Mouse (Mus musculus) heart, embryonic 14.5 days (tissue): Measurements from ENCODE around the gene Actn2. TPM values are rescaled to one million over a fixed set of nuclear protein-coding genes. Genes with fewer than 3 reads are reported as not detected.

Source experiments
- ATAC-seq: fragments of 200-750 bp; cut with Nextera tagmentation; 2 replicates; pipeline ENCODE4 v1.8.0; 2017; ENCODE audit warnings: low read depth, moderate TSS enrichment; ENCODE audit not compliant: insufficient number of reproducible peaks, insufficient read depth, low FRiP score
- H3K27ac ChIP-seq, 2 experiments: fragments of 200-500 bp in 1 of 2; fragments of 300-500 bp in 1 of 2; sonication (generic) in 1 of 2; replicated peaks in 1 of 2; 2 replicates each; pipeline ENCODE4 v1.5.1; 2012 to 2014; ENCODE audit warnings: low read depth in 2 of 2, low read length in 2 of 2, control low read depth in 1 of 2, mild to moderate bottlenecking in 1 of 2, mixed read lengths in 1 of 2; ENCODE audit not compliant: control insufficient read depth in 1 of 2, insufficient read depth in 1 of 2
- H3K27me3 ChIP-seq: fragments of 300-500 bp; sonication (generic); 2 replicates; pipeline ENCODE4 v1.6.1; 2014; ENCODE audit warnings: mild to moderate bottlenecking, low read length, control low read depth; ENCODE audit not compliant: control insufficient read depth, insufficient read depth
- H3K36me3 ChIP-seq: fragments of 300-500 bp; sonication (generic); 2 replicates; pipeline ENCODE4 v1.6.1; 2014; ENCODE audit warnings: mild to moderate bottlenecking, control low read depth, low read length, mixed read lengths; ENCODE audit not compliant: control insufficient read depth, insufficient read depth
- H3K4me1 ChIP-seq, 2 experiments: fragments of 200-500 bp in 1 of 2; fragments of 300-500 bp in 1 of 2; sonication (generic) in 1 of 2; 2 replicates each; pipeline ENCODE4 v1.6.1; 2012 to 2014; ENCODE audit warnings: low read length in 2 of 2, control low read depth in 1 of 2, mixed read lengths in 1 of 2; ENCODE audit not compliant: control insufficient read depth in 2 of 2, insufficient read depth in 2 of 2
- H3K4me2 ChIP-seq: fragments of 300-500 bp; sonication (generic); 2 replicates; pipeline ENCODE4 v1.6.1; 2014; ENCODE audit warnings: mild to moderate bottlenecking, low read length
- H3K4me3 ChIP-seq, 2 experiments: fragments of 200-500 bp in 1 of 2; fragments of 300-500 bp in 1 of 2; sonication (generic) in 1 of 2; 2 replicates each; pipeline ENCODE4 v1.5.1; 2012 to 2014; ENCODE audit warnings: low read length in 2 of 2, mild to moderate bottlenecking in 2 of 2, control low read depth in 1 of 2, low read depth in 1 of 2, moderate library complexity in 1 of 2; ENCODE audit not compliant: control insufficient read depth in 1 of 2, insufficient read depth in 1 of 2
- H3K9ac ChIP-seq: fragments of 300-500 bp; sonication (generic); 2 replicates; pipeline ENCODE4 v1.6.1; 2014; ENCODE audit warnings: mild to moderate bottlenecking, low read length
- H3K9me3 ChIP-seq: fragments of 300-500 bp; sonication (generic); 2 replicates; pipeline ENCODE4 v1.6.1; 2016; ENCODE audit warnings: low read length, control low read depth; ENCODE audit not compliant: control insufficient read depth
- WGBS: fragments of 180-500 bp; shearing (Covaris S2); extraction: QIAGEN DNeasy Blood & Tissue Kit; methylation state at CpG from one replicate; pipeline ENCODE4 v1.1.7; 2014; 5-methylcytosine and 5-hydroxymethylcytosine counted together
- polyA plus RNA-seq: library from polyadenylated mRNA; unstranded; fragments of >200 nt; fragmentation: Nextera tagmentation; extraction: Ambion mirVana; gene quantifications from 2 replicates; pipeline ENCODE4 v1.2.1, GENCODE M21; 2014

The Actn2 gene
- polyA plus RNA-seq, 1 experiment from 2014 or later: 1,376 TPM

DNA sequence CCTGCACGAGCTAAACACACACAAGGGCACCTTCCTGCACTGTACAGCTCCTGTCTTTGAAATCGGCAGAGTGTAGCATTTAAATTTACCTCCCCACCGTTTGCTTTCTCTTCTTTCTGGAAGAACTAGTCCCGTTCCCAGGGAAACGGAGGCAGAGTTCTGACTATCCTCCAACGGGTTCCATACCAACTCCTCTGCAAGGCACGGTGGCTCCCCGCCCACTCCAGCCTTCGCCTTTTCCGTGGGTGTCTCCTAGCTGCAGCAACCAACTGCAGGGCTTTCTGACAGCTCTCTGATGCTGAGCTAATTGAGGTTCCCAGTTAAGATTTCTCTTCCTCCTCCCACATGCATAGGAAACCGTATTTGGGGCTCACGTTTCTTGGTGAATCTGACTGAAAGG, 6.5 kb downstream of the Actn2 start:
- peak overlapping the region in 1 of 2 experiments; percentile 19; a peak in 2 of 4 replicates for H3K4me3 ChIP-seq
- peak overlapping the region; percentile 72 for H3K9ac ChIP-seq
- H3K9me3 ChIP-seq: no peaks in the 10 kb centered on the region
- no peaks in the 10 kb centered on the region for H3K27me3 ChIP-seq
- H3K27ac ChIP-seq: peak overlapping the region; percentile 46 to 68
- no peak for ATAC-seq
- peaks cover 58% of the 10 kb centered on the region for H3K36me3 ChIP-seq
- peak overlapping the region; percentile 81 for H3K4me2 ChIP-seq
- H3K4me1 ChIP-seq: peaks cover 14 to 50% of the 10 kb centered on the region in 2 experiments
- WGBS: 36% methylated on average over 12 of the region's 12 CpGs

DNA sequence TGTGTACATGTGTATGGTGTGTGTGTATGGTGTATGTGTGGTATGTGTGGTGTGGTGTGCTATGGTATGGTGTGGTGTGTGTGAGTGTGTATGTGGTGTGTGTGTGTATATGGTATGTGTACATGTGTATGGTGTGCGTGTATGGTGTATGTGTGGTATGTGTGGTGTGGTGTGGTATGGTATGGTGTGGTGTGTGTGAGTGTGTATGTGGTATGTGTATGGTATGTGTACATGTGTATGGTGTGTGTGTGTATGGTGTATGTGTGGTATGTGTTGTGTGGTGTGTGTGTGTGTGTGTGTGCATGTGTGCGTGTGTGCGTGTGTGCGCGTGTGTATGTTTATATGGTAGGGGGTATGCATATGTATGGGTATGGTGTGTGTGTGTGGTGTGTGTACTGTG, 9.0 kb downstream of the Actn2 start:
- Histone ChIP-seq H3K4me1 (peaks cover 27 to 70% of the 10 kb centered on the region in 2 experiments), H3K4me2 (0 out of 2 replicates have a peak overlapping the region, but pooled peaks have one; percentile 31), H3K27me3 (no peaks in the 10 kb centered on the region), H3K9me3 (no peaks in the 10 kb centered on the region), H3K27ac (no peak overlapping the region), H3K36me3 (peaks cover 70% of the 10 kb centered on the region), H3K9ac (no peak overlapping the region), H3K4me3 (no peak overlapping the region)
- WGBS: 94% methylated on average over 5 of the region's 5 CpGs
- ATAC-seq: no peak

DNA sequence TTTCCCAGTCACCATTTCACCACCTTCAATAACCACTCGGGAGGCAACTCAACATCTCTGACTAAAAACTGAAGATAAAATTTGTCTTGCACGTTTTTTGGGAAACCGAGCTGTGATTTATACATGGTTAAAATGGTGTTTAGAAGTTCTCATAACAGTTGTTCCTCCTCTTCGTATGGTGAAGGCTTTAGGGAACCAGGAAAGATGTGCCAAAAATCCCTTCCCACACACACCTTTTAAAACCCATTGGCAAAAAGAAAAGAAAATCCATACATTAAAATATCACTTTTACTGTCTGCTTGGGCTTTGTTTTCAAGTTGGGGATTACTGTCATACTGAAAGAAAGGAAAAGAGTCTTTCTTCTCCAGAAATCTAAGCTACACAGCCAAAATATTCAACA, 12.2 kb downstream of the Actn2 start:
- no peaks in the 10 kb centered on the region for H3K27me3 ChIP-seq
- no peaks in the 10 kb centered on the region for H3K9me3 ChIP-seq
- WGBS: 71% methylated on average over 4 of the region's 4 CpGs
- ATAC-seq: no peak
- H3K4me1 ChIP-seq: peaks cover 34 to 71% of the 10 kb centered on the region in 2 experiments
- peak overlapping the region in 1 of 2 experiments; percentile 79; a peak in 1 of 4 replicates for H3K27ac ChIP-seq
- H3K9ac ChIP-seq: 0 out of 2 replicates have a peak overlapping the region, but pooled peaks have one; percentile 44
- H3K36me3 ChIP-seq: peaks cover 60% of the 10 kb centered on the region
- H3K4me2 ChIP-seq: no peak overlapping the region
- H3K4me3 ChIP-seq: no peak overlapping the region

DNA sequence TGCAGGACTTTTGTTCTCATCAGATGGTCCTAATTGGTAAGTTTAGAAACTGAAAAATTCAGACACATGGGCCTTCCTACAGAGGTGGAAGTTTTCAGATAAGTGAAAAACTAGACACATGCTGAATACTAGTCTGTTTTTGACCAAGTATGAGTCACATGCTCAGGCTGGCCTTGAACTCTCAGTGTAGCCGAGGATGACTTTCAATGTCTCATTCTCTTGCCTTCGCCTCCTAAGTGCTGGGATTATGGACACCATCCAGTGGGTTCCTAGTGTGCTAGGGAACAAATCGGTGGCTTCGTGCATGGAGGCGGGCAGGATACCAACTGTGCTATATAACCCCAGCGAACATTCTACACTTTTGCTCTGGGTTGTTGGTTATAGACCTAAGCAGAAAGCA, 13.0 kb downstream of the Actn2 start:
- H3K27ac ChIP-seq: peak overlapping the region; percentile 75 to 79
- H3K4me1 ChIP-seq: peaks cover 39 to 70% of the 10 kb centered on the region in 2 experiments
- 66% methylated on average over 6 of the region's 6 CpGs for WGBS
- peak overlapping the region; percentile 30 for H3K4me2 ChIP-seq
- H3K27me3 ChIP-seq: no peaks in the 10 kb centered on the region
- peak overlapping the region; percentile 44 for H3K9ac ChIP-seq
- H3K4me3 ChIP-seq: no peak overlapping the region
- ATAC-seq: no peak
- H3K9me3 ChIP-seq: no peaks in the 10 kb centered on the region
- H3K36me3 ChIP-seq: peaks cover 53% of the 10 kb centered on the region

DNA sequence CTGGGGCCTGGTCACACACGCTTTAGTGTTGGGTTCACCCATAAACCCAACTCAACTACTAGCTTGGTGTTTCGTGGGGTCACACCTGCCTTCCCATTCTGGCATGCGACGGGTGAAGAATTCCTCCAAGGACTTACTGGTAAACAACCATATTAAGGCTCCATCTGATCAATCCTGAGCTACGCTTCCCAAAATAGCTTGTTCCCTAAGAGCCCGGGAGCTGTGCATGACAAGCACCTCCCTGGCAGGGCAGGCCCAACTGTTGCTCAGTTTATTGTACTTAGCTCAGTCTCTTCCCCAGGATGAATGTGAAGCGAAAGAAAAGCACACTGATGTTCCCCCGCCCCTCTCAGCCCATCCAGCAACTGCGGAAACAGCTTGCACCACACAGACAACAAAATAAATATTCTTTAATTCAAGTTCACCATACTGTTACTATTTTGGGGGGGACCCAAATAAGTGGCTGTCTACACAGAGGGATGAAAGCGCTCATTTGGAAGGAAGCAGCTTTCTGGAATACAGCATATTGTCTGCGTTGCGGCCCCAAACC, 17.4 kb downstream of the Actn2 start:
- WGBS: 43% methylated on average over 12 of the region's 12 CpGs
- Histone ChIP-seq H3K4me1 (peaks cover 57 to 85% of the 10 kb centered on the region in 2 experiments), H3K9ac (peak overlapping the region; percentile 67), H3K4me2 (peak overlapping the region; percentile 37), H3K9me3 (no peaks in the 10 kb centered on the region), H3K27ac (peak overlapping the region; percentile 92 to 94), H3K4me3 (no peak overlapping the region), H3K27me3 (no peaks in the 10 kb centered on the region), H3K36me3 (peaks cover 45% of the 10 kb centered on the region)
- no peak for ATAC-seq

DNA sequence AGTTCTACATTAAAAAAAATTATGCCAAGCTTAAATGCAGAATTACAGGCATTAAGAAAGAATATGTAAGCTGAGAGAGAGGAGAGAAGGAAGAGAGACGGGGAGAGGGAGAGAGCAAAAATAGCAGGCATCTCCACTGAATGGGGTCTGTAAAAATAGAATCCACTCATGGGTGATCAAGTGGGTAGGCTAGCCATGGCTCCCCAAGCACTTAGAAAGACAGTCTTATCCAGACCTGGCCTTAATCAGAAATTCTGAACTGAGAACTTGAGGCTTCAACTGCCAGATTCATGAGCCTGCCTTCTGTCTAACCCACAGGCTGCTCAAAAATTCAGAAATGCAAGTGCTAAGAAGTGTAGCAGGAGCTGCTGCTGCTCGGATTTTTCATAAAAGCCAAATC, 20.4 kb downstream of the Actn2 start:
- peak overlapping the region; percentile 47 for H3K4me2 ChIP-seq
- peak overlapping the region in 1 of 2 experiments; percentile 9; a peak in 1 of 4 replicates for H3K4me3 ChIP-seq
- no peaks in the 10 kb centered on the region for H3K27me3 ChIP-seq
- peaks cover 34% of the 10 kb centered on the region for H3K36me3 ChIP-seq
- H3K9me3 ChIP-seq: no peaks in the 10 kb centered on the region
- peak overlapping the region; percentile 92 to 94 for H3K27ac ChIP-seq
- 26% methylated on average over 2 of the region's 2 CpGs for WGBS
- peaks cover 52 to 74% of the 10 kb centered on the region in 2 experiments for H3K4me1 ChIP-seq
- peak overlapping the region; percentile 67 for H3K9ac ChIP-seq
- ATAC-seq: peak; percentile 57; the same call in 1 of the 2 replicates

DNA sequence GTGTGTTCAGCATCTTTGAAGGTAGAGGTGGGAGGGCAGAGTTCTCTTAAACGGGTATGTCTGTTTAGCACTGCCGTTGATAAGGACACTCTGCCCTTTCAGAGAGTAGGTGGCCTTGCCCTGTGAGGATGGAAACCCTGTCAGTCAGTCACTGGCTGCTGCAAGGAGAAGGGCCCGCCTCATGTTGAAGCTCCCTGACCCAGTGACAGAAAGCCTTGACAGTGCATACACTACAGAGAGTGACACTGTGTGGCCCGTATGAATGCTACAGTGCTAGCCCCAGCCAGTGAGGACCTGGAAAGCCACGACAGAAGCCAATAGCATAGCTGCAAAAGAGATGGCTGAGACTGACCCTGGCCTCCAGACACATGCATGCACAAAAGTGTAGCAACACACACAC, 22.5 kb downstream of the Actn2 start:
- H3K9me3 ChIP-seq: no peaks in the 10 kb centered on the region
- peaks cover 38% of the 10 kb centered on the region for H3K36me3 ChIP-seq
- ATAC-seq: no peak
- no peak overlapping the region for H3K4me3 ChIP-seq
- peak overlapping the region; percentile 67 for H3K9ac ChIP-seq
- H3K27me3 ChIP-seq: no peaks in the 10 kb centered on the region
- peak overlapping the region; percentile 47 for H3K4me2 ChIP-seq
- H3K4me1 ChIP-seq: peaks cover 53 to 75% of the 10 kb centered on the region in 2 experiments
- H3K27ac ChIP-seq: peak overlapping the region; percentile 91 to 94
- WGBS: 26% methylated on average over 5 of the region's 5 CpGs
